Mouse (Mus musculus) midbrain, postnatal 0 days (tissue): Measurements from ENCODE around the gene Lig1. TPM values are rescaled to one million over a fixed set of nuclear protein-coding genes. Genes with fewer than 3 reads are reported as not detected.

Experiments
- ATAC-seq: fragments of 200-750 bp; cut with Nextera tagmentation; 2 replicates; pipeline ENCODE4 v1.8.0; 2017; ENCODE audit warnings: moderate number of reproducible peaks, mild to moderate bottlenecking, moderate TSS enrichment, moderate library complexity; ENCODE audit not compliant: low FRiP score
- DNase-seq: peaks from one replicate; pipeline ENCODE4 v3.0.0-alpha.2; 2015; ENCODE audit warnings: low spot score
- H3K27ac ChIP-seq: fragments of 300-500 bp; sonication (generic); 2 replicates; pipeline ENCODE4 v1.5.1; 2014; ENCODE audit warnings: low read depth, mild to moderate bottlenecking, low read length, mixed read lengths
- H3K27me3 ChIP-seq: fragments of 300-500 bp; sonication (generic); 2 replicates; pipeline ENCODE4 v1.6.1; 2014; ENCODE audit warnings: low read length, control low read depth, mixed read lengths; ENCODE audit not compliant: insufficient read depth
- H3K36me3 ChIP-seq: fragments of 300-500 bp; sonication (generic); 2 replicates; pipeline ENCODE4 v1.6.1; 2014; ENCODE audit warnings: low read length, control low read depth, mixed read lengths; ENCODE audit not compliant: insufficient read depth
- H3K4me1 ChIP-seq: fragments of 300-500 bp; sonication (generic); 2 replicates; pipeline ENCODE4 v1.6.1; 2014; ENCODE audit warnings: mild to moderate bottlenecking, control low read depth, antibody characterized with exemption, low read length, mixed read lengths; ENCODE audit not compliant: insufficient read depth
- H3K4me2 ChIP-seq: fragments of 300-500 bp; sonication (generic); 2 replicates; pipeline ENCODE4 v1.6.1; 2014; ENCODE audit warnings: low read depth, mild to moderate bottlenecking, low read length, mixed read lengths; ENCODE audit not compliant: poor library complexity, severe bottlenecking
- H3K4me3 ChIP-seq: fragments of 300-500 bp; sonication (generic); 2 replicates; pipeline ENCODE4 v1.5.1; 2014; ENCODE audit warnings: low read depth, mild to moderate bottlenecking, low read length, moderate library complexity
- H3K9ac ChIP-seq: fragments of 300-500 bp; sonication (generic); replicated peaks from 2 replicates; pipeline ENCODE4 v1.6.1; 2014; ENCODE audit warnings: mild to moderate bottlenecking, low read length, moderate library complexity, mixed read lengths; ENCODE audit not compliant: poor library complexity, severe bottlenecking
- H3K9me3 ChIP-seq: fragments of 300-500 bp; sonication (generic); 2 replicates; pipeline ENCODE4 v1.6.1; 2016; ENCODE audit warnings: low read length, control low read depth
- CTCF ChIP-seq: IDR thresholded peaks from 2 replicates; pipeline ENCODE4 v1.5.1; 2016; ENCODE audit warnings: antibody characterized with exemption, mild to moderate bottlenecking
- WGBS: fragments of 180-500 bp; shearing (Covaris S2); extraction: QIAGEN DNeasy Blood & Tissue Kit; methylation state at CpG from one replicate; pipeline ENCODE4 v1.1.7; 2014; 5-methylcytosine and 5-hydroxymethylcytosine counted together
- polyA plus RNA-seq: library from polyadenylated mRNA; unstranded; fragments of >200 nt; fragmentation: Nextera tagmentation; extraction: Ambion mirVana; gene quantifications from 2 replicates; pipeline ENCODE4 v1.2.1, GENCODE M21; 2015
- total RNA-seq: library from RNA; depleted of rRNA; stranded (reverse); fragments of >200 nt; gene quantifications from 2 replicates; pipeline ENCODE4 v1.2.3, GENCODE M21; 2014

Gene Lig1
- total and polyA plus RNA-seq, 2 experiments from 2014 or later, result 15.9 to 35.3 TPM

DNA sequence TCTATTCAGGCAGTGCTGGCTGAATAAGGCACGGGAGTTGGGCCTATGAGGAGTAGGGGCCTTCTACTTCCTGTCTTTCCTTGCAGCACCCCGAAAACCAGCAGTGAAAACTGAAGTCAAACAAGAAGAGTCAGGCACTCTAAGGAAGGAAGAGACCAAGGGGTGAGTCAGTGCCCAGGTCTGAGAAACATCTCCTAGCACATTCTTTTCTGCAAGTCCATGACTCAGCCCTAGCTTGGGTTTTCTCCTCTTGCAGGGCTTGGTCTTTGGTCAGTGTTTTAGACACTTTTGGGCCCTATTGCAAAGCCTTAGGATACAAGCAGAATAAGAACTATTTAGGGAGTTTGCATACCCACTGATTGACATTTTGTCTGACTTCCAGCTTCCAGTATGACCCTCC, 14.3 kb downstream of the Lig1 start:
- Histone ChIP-seq H3K4me1 (no peaks in the 10 kb centered on the region), H3K4me3 (no peak overlapping the region), H3K27me3 (no peaks in the 10 kb centered on the region), H3K4me2 (no peak overlapping the region), H3K9me3 (no peaks in the 10 kb centered on the region), H3K27ac (no peak overlapping the region), H3K9ac (no peak overlapping the region), H3K36me3 (peaks cover 59% of the 10 kb centered on the region)
- TF ChIP-seq CTCF, result no peak
- 98% methylated on average over 2 of the region's 2 CpGs for WGBS
- ATAC-seq, result no peak
- no peak for DNase-seq

DNA sequence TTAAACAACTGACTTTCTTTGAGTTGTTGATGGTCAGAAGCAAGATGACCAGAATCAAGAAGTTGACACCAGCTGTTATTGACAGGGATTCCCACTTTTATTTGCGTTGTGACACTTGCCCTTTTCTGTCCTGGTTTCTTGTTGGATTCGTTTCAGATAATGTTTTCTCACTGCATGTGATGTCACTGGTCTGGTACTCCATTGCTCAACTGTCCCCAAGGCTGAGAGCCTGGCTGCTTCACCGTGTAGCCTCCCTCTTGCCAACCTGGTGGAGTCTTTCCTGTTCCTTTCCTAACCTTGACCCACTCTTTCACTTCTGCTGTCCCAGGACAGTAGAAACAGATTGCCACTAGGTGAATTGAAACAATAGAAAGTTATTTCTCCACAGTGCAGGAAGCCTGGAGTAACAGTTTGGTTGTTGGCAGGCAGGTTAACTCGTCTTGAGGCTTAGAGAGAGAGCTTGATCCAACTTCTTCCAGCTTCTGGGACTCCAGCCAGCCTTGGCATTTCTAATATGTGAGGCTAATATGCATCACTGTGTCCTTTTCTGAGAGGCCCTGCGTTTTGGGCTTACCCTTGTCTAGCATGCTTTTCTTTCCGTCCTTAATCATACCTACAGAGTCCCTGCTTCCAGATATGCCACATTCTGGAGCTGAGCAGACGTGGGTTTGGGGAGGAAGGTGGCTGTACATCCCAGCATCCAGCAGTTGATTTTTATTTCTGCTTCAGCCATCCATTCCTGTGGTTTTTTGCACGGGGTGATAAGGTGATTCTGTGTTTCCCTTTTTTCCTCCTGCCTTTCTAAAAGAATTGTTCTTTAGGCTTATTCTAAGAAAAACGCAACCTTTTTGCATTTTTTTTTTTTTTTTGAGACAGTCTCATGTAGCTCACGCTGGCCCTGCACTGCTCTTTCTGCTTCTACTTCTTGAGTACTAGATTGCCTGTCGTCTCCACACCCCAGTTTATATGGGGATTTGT, 17.1 kb downstream of the Lig1 start:
- ATAC-seq, result no peak
- no peaks in the 10 kb centered on the region for H3K9me3 ChIP-seq
- DNase-seq, result no peak
- no peak overlapping the region for H3K4me3 ChIP-seq
- H3K27ac ChIP-seq, result no peak overlapping the region
- peaks cover 54% of the 10 kb centered on the region for H3K36me3 ChIP-seq
- TF ChIP-seq CTCF, result no peak
- no peak overlapping the region for H3K4me2 ChIP-seq
- H3K9ac ChIP-seq, result no peak overlapping the region
- H3K4me1 ChIP-seq, result no peaks in the 10 kb centered on the region
- no peaks in the 10 kb centered on the region for H3K27me3 ChIP-seq
- 86% methylated on average over 11 of the region's 11 CpGs for WGBS

DNA sequence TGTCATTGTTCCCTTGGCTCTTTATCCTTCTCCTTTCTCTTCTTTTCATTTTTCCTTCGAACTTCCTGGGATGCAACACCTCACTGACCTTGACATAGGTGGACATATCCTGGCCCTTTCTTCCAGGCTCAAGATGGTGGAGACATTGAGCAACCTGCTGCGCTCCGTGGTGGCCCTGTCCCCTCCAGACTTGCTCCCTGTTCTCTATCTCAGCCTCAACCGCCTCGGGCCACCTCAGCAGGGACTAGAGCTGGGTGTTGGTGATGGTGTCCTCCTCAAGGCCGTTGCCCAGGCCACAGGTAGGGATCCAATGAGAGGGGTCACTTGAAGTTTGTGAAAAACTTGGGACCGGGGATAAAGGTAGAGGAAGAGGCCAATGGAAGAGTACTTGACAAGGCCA, 18.2 kb downstream of the Lig1 start:
- Histone ChIP-seq H3K36me3 (peaks cover 61% of the 10 kb centered on the region), H3K27me3 (no peaks in the 10 kb centered on the region), H3K9ac (no peak overlapping the region), H3K27ac (no peak overlapping the region), H3K4me1 (no peaks in the 10 kb centered on the region), H3K4me3 (no peak overlapping the region), H3K4me2 (no peak overlapping the region), H3K9me3 (no peaks in the 10 kb centered on the region)
- TF ChIP-seq CTCF, result no peak
- WGBS, result 96% methylated on average over 7 of the region's 7 CpGs
- DNase-seq (no peak), ATAC-seq (no peak)

DNA sequence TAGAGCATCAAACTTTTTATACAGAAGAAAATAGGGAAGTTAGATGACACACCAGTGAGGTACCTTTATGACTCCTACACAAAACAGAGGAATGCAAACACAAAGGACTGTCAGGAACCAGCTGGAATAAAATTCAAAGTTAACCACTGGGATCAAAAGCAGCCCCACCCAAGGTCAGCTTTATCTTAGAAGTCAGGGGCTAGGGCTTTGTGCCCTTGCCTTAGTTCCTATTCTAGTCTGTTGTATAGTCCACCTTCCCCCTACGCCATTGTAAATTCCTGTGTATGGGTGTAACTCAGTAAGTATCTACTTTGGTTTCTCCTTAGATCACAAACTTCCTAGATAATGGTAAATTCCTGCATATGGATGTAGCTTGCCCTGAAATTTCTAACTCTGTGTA, 20.6 kb downstream of the Lig1 start:
- H3K9me3 ChIP-seq, result no peaks in the 10 kb centered on the region
- peaks cover 62% of the 10 kb centered on the region for H3K36me3 ChIP-seq
- no peak overlapping the region for H3K27ac ChIP-seq
- H3K27me3 ChIP-seq, result no peaks in the 10 kb centered on the region
- no peak overlapping the region for H3K4me3 ChIP-seq
- WGBS, result 88% methylated on average over 1 of the region's 1 CpGs
- no peak for DNase-seq
- ATAC-seq, result no peak
- H3K9ac ChIP-seq, result no peak overlapping the region
- H3K4me2 ChIP-seq, result no peak overlapping the region
- H3K4me1 ChIP-seq, result no peaks in the 10 kb centered on the region
- no peak for TF ChIP-seq CTCF

DNA sequence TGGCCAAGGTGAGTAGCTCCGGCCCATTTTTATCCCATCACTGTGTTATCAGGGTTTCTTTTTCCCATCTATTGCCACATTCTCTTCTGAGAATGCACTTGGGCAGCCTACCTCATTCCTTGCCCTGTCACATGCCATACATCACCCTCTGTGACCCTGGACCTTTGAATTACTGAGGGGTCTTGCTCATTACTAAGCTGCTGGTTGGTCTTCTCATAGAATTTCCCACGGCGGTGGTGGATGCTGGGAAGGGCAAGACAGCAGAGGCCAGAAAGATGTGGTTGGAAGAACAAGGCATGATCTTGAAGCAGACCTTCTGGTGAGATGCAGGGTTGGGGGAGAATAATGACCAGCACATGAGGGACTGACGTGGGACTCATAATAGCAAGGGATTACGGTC, 21.7 kb downstream of the Lig1 start:
- no peak overlapping the region for H3K9ac ChIP-seq
- WGBS, result 95% methylated on average over 5 of the region's 5 CpGs

DNA sequence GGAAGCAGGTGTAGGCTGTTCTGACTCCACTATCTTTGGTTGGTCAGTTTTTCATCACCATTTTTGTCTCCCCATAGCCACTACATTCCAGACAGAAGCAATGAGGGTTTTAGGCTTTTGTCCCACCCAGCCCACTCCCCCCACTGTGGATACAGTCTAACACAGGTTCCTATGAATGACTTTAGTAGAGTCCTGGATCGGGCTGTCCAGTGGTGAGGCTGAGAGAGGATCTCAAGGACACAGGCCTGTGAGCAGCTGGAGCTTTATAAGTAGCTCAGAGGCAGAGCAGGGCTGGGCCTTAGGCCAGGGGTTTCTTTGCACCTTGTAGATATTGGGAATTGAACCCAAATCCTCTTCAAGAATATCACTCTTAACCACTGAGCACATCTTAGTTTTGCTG, 24.6 kb downstream of the Lig1 start:
- no peak for TF ChIP-seq CTCF
- Histone ChIP-seq H3K4me3 (no peak overlapping the region), H3K4me2 (no peak overlapping the region), H3K9me3 (no peaks in the 10 kb centered on the region), H3K9ac (no peak overlapping the region), H3K27ac (no peak overlapping the region), H3K27me3 (no peaks in the 10 kb centered on the region), H3K36me3 (peaks cover 60% of the 10 kb centered on the region), H3K4me1 (no peaks in the 10 kb centered on the region)
- WGBS, result 96% methylated on average over 1 of the region's 1 CpGs
- DNase-seq, result no peak
- no peak for ATAC-seq

More for the DNA sequence above, 21.7 kb downstream of the Lig1 start:
- TF ChIP-seq CTCF, result no peak
- H3K4me2 ChIP-seq, result no peak overlapping the region
- H3K4me1 ChIP-seq, result no peaks in the 10 kb centered on the region
- H3K27ac ChIP-seq, result no peak overlapping the region
- H3K9me3 ChIP-seq, result no peaks in the 10 kb centered on the region
- no peaks in the 10 kb centered on the region for H3K27me3 ChIP-seq
- DNase-seq (no peak), ATAC-seq (no peak)
- H3K4me3 ChIP-seq, result no peak overlapping the region
- H3K36me3 ChIP-seq, result peaks cover 63% of the 10 kb centered on the region
